Mouse (Mus musculus) kidney, postnatal 10 days (tissue): ENCODE results near the gene Inpp5d.
"Not testable (repeated sequence)": the region's sequence is repeated elsewhere in the genome, so short reads cannot be mapped to it uniquely, and the experiment has no call there.

Source experiments
- DNase-seq: peaks from one replicate; pipeline ENCODE4 v3.0.0; 2021; ENCODE audit warnings: mixed read lengths

Inpp5d gene

DNA sequence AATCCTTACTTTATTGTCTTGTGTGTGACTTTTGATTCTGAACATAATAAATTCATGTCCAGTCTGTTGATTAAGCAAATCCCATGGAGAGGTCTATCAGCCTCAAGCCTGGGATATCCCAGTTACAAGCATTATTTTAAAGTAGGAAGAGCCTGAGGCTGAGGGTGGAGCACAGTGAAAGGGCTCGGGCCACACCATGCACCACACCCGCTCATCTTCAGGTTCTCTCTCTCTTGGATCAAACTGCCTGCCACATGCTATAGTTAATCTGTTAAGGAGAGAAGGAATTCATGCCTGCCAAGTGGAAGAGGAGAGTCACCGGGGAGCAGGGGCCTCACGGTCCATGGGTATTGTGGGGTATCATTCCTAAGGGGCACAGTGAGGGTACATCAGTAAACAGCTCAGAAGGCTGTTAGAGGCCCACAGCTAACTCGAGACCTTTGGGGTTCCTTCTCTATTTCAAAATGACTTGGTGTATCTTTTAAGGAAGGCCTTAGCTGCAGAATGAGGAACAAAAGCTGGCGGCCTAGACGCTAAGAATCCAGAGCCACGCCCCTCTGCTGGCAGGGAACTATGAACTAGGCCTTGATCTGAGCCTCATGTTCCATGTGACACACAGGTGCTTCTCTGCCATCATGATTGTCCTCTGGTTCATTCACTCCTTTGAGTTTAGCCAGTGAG, 39.0 kb downstream of the Inpp5d start:
- DNase-seq: peak; percentile 28

DNA sequence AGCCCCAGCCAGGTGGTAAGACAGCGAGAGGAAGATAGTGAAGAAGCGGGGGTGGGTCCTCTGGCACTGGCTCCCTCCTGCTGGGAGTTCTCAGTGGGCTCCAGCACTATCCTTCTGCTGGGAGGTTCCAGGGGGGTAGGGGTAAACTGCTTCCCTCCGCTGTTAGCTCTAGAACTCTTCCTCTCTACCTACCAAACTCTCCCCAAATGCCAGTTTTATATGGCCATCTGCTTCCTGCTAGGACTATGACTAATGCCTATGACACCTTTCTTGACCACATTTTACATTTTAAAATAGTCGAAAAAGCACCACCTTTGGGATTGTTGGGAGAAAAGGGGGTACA, 39.5 kb downstream of the Inpp5d start:
- no peak for DNase-seq

DNA sequence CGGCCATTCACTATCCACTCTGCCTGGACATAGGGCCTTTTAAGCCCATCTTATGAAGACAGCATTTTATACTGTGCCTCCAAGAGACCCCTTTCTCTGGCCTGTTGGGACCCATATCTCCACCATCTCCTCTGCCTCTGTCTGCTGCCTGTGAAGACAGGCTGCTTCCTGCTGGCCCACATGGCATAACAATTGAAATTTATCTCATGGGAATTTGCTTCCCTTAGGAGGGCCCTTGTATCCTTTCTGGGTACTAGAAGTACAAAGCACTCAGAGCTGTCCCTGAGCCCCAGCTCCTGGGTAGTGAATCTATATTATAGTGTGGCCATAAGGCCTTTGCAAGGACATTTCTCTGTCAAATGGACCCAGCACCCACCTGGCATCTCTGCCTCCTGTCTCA, 40.6 kb downstream of the Inpp5d start:
- DNase-seq: no peak

DNA sequence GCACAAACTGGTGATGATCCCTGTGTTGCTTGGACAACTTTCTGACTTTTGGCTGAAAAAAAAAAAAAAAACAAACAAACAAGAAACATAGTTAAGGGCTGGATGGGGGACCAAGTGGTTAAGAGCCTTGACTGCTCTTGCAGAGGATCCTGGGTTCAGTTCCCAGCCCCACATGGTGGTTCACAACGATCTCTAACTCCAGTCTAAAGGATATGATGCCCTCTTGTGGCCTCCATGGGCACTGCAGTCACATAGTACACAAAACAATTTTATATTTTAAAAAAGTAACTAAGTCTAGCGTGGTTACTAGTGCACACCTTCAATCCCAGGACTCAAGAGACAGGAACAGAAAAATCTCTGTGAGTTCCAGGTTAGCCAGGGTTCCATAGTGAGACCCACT, 43.9 kb downstream of the Inpp5d start:
- no peak for DNase-seq

DNA sequence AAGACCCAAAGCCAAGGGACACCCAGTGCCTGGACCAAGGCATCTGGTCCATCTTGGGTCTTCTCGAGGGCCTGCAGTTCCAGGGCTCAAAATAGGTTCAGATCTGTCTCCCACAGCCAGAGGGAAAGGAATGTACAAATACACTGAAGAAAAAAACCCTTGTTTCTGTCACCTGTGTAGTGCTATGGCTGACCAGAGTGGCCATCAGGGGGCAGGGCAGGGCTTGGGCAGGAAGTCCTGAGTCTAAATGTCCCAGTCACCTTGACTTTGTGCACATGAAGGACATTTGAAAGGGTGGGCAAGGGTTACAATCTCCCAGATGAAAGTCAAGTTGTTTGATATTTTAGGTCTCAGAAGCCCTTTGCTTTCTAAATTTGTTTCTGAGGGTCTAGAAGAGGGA, 46.9 kb downstream of the Inpp5d start:
- no peak for DNase-seq

DNA sequence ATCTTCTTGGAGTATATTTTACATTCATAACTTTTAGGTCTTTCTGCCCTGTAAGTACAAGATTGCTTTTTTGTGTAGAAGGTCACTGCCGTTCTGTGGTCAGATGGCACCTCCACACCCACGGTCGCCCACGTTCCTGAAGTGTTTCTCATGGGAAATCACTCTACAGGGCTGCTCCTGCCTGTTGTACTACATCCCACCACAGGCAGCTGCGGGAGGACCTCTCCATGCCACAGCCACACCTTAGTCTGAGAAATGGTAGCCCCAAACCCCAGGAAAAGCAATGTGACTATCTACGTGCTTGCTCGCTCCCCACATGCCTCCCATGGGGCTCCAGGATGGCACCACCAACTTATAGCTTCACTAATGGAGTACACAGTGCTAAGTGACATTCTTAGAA, 48.2 kb downstream of the Inpp5d start:
- no peak for DNase-seq

DNA sequence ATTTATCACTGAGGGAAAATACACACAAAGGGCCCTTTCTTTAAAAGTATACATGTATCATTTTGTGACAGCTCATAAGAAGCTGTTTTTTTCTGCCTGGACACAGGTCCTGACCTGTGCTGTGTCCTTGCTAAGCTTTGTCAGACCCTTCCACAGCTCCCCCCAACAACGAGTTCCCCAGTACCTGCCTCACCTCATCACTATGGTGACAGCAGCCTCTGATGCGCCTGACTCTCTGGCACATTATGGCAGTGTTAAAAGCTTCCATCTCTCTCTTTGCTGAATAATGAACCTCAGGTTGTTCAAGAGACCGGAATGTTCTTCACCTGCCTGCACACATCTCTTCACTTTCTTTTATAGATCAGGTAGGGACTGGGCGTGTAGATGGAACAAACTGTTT, 51.4 kb downstream of the Inpp5d start:
- no peak for DNase-seq

DNA sequence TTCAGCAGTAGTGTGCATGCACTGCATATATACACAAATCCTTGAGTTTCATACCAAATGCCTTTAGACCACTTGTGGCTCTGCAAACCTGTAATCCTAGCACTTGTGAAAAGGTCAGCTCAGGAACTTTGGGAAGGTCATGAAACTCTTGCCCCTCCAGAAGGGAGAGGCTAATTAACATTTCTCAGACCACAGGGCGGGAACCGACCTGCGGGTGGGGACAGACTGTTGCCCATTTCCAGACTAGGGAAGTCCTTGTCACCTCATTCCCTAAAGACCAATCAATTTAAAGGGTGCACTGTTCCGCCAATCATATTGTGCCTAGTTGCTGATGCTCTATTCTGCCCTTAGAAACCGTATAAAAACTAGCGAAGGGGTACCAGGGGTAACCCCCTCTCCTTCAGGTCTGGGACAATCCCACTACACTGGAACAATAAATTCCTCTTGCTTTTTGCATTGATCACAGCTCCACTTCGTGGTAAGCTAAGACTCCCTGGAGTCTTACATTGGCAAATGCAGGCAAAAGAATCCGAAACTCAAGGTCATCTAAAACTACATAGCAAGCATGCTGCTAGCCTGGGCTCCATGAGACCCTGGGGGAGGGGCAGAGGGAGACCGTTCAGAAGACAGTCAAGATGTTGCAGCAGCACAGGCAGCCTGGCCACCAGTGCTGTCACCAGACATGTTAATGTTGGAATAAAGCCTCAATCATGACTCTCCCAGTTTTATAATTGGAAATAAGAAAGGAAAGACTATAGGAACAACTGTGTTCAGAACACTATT, 53.9 kb downstream of the Inpp5d start:
- no peak for DNase-seq

DNA sequence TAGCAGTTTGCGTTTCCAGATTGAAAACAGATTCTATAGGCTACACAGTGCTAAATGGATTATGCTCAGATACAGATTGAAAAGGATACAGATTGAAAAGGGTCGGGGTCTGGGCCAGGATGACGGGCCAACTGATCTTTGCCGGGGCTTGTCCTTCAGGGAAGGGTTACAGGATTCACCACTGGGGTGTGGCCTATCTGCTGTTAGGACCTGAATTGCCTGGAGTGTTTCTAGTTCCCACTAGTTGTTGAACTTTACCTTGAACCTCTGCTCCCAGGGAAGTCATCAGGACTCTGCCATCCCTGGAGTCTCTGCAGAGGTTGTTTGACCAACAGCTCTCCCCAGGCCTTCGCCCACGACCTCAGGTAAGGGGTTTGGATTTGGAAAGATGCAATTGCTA, 55.9 kb downstream of the Inpp5d start:
- DNase-seq: no peak

DNA sequence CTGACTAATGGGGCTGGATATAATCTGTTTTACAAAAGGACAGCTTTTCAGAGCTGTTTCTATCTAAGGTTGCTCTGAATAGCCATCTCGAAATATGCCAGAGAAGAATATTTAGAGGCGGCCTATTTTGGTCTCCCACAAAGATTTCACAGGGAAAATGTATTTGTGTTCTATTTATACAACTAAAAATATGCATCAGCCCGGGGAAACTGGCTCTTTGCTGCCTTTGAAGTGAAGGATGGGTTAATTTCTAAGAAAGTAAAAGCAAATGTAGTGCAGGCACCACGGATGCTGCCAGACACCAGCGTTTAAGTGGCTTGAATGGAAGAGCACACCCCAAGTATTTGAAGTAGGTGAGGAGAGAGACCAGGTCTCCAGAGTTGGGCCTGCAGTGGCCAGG, 59.0 kb downstream of the Inpp5d start:
- no peak for DNase-seq

DNA sequence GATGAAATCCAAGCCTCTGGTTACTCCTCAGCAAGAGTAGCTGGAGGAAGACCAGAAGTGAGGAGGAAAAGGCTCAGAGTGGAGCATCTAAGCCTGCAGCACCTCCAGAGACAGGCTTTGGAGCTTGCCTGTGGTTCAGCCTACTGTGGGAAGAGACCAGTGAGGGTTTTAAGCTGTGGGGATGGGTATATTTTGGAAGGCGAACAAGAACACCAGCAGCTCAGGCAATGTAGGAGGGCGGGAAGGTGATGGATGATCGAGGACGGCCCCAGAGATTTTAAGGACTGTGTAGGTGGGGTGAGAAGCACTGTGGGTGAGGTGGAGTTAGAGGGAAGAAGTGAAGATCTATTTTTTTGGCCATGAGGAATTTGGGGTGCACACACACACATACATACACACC, 60.8 kb downstream of the Inpp5d start:
- no peak for DNase-seq

DNA sequence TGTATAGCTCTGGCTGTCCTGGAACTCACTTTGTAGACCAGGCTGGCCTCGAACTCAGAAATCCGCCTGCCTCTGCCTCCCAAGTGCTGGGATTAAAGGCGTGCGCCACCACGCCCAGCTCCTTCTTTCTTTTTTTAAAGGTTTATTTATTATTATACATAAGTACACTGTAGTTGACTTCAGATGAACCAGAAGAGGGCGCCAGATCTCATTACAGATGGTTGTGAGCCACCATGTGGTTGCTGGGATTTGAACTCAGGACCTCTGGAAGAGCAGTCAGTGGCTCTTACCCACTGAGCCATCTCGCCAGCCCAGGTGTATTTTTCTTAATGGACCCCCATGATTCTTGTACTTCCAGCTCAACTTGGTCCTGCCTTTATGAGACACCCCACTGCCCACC, 62.4 kb downstream of the Inpp5d start:
- DNase-seq: not testable (repeated sequence)

DNA sequence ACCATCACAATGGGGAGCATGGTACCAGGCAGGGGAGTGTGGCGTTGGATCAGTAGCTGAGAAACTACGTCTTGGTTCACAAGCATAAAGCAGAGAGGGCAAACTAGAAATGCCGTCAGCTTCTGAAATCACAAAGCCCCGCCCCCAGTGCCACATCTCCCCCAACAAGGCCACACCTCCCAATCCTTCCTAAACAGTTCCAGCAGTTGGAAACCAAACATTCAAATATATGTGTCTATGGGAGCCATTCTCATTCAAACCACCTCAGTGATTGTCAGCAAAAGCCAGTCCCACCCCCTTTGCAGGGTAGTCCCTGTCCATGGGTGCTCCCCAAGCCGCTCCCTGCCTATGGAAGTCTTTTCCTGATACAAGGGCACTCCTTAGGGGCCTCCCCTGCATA, 64.0 kb downstream of the Inpp5d start:
- no peak for DNase-seq

DNA sequence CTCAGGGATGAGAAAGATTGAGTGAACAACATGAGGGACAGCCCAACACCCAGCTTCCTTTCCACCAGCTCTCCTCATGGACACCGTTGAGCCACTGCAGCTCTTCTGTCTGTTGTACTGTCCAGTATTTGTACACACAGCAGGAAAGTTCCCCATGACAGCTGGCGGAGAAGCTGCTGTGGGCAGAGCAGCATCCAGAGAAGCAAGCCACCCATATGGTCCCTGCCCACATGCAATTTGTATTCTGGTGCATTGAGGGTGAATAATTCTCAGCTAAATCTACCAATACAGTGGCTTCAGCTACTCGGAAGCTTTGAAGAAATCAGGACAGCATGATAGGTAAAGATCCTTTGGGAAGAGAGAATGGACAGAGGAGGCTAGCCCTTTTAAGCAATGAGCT, 64.7 kb downstream of the Inpp5d start:
- DNase-seq: no peak

DNA sequence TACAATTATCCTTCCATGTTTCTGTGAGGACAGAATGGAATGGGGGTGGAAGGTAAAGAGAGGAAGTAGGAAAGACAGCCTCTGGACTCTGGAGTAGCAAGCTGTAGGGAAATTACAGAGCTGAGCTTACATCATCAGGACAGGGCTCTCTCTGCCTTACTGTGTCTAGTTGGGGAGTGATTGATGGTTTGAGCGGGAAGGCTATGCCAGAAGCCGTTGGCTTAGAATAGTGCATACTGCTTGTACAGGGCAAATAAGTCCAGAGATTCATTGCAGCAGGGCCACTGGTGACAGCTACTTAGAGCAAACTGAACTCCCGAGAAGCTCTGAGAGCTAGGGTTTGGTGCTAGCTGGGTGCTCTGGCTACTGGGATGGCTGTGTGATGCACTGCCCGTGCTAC, 66.2 kb downstream of the Inpp5d start:
- no peak for DNase-seq

DNA sequence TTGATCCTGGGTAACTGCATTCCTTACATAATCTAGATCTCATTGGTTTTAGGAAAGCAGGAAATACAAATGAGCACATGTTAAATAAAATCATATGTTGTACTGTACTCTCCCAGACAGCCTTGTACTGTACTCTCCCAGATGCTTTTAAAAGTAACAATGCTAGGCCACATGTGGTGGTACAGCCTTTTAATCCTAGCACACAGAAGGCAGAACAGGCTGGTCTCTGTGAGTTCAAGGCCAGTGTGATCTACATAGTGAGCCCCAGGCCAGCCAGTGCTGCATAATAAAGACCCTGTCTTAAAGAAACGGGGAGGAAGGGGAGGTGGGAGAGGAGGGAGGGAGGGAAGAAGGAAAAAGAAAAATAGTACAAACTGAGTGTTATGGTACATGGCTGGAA, 66.9 kb downstream of the Inpp5d start:
- no peak for DNase-seq

DNA sequence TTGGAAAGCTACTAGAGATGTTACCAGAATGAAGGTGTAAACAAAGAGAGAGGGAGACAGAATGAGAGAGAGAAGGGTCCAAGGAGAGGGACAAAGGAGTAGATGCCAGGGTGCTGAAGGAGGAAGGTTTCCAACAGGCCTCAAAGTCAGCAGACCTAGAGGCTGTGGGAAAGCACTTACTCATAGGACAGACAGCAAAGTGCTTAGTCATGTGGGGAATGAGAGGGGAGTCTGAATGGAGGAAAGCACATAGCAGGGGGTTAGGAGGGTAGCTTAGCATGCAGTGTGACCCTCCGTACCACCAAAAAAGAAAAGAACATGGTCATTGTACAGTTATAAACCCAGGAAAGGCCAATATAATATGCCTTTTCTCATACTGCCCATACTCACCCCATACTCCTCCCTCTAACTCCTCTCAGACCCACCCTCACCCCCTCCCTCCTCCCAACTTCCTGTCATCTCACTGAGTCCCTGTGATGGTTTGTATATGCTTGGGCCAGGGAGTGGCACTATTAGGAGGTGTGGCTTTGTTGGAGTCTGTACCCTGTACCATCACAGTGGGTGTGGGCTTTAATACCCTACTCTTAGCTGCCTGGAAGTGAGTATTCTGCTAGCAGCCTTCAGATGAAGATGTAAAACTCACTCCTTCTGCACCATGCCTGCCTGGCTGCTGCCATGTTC, 69.7 kb downstream of the Inpp5d start:
- no peak for DNase-seq

DNA sequence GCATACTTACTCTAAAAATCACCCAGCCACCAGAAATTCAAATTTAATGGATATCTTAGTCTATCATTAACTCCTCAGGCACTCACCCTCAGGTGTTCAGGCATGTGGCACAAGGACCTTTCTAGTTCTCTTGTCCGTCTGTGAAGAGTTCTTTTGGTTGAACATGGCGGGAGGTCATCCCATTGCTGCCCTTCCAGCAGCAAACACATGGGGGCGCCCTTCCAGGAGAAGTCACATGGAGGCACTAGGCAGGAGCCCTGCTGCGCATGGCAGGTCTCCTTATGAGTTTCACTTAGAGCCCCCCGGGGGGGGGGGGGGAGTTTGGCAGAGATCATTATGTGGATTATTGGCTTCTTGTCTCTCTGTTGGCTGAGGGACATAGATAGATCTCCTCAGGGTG, 76.2 kb downstream of the Inpp5d start:
- peak; percentile 21 for DNase-seq

DNA sequence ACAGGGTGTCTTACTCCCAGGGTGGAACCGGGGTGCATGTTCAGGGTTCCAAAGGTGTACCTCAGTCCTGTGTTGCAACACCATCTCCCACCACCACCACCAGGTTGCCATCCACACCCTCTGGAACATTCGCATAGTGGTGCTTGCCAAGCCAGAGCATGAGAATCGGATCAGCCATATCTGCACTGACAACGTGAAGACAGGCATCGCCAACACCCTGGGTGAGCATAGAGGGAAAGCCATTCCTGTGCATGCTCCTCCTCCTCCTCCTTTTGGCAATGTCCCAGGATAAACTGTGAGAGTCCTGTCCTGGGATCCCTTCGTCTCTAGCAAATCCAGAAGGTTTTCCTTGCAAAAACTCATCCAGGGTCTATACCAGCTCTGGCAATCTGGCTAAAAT, 77.9 kb downstream of the Inpp5d start:
- no peak for DNase-seq

DNA sequence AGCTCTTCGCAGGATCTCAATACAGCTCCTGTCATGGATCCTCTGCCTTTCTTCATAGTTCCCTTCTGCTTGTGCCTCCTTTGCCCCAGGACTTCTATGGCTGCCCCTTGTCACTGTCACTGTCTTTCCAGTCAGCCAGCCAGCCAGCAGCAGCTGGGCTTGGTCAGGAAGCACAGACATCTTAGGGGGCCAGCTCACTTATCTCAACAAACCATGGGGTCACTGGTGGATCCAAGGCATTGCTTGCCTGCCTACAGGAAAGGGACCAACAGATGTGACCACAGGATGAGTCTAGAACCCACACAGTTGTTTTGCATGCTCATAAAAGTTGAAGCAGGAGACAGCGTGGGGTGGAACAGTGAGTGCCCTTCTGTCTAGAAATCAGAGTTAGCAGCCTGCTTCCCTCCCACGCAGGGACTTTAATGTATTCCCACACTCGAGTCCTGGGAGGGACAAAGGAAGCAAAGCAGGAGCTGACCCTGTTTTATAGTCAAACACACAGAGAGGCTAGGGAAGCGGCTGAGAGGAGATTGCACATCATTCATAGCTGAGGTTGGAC, 79.9 kb downstream of the Inpp5d start:
- DNase-seq: peak; percentile 38

DNA sequence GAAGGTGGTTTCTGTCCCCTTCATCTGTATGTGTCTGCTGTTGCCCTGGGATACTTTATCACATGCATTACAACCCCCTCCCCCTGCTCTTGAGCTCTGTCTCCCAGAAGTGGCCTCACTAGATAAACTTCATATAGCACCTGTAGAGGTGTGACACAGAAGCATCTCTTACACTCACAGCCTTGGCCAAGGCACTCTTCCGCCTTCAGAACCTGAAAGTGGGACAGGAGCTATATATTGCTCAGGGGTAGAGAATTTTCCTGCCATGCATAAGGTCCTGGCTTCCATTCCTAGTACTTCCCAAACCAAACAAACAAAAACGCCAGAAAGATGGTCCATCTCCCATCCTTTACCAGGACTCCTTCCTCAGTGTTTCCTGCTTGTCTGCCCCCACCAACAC, 84.1 kb downstream of the Inpp5d start:
- DNase-seq: no peak

DNA sequence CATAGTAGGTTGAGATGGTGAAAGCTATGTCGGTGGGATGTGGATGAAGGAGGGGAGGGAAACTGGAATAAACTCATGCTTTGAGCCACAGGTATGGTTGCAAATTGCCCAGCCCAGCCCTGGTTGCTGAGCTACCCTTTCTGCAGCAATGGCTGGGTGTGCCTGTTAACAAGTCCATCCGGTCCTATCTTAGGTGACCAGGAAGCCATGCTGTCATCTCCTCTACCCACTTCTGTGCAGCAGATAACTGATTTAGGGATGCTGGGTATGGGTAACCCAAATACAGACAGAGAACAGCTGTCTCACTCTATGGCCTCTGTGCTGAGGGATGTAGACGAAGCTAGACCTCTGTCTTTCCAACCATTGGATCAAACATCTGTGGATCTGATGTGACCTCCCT, 86.2 kb downstream of the Inpp5d start:
- no peak for DNase-seq

DNA sequence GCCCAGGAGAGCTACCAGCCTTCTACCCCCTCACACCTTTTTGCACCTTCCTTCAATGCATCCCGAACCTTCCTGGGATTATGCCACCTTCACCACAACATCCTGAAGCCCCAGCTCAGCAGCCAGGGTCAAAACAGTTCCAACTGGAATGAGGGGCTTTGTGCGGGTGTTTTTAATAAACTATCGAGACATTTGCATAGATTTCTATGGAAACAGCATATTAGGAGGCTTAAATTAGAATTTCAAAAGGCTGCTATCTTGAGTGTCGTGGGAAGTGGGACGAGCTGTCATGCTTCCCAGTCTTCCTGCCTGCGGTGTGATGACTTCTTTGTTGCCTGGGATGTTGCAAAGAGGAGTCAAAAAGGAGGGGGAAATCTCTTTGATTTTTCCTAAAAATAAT, 88.9 kb downstream of the Inpp5d start:
- no peak for DNase-seq

DNA sequence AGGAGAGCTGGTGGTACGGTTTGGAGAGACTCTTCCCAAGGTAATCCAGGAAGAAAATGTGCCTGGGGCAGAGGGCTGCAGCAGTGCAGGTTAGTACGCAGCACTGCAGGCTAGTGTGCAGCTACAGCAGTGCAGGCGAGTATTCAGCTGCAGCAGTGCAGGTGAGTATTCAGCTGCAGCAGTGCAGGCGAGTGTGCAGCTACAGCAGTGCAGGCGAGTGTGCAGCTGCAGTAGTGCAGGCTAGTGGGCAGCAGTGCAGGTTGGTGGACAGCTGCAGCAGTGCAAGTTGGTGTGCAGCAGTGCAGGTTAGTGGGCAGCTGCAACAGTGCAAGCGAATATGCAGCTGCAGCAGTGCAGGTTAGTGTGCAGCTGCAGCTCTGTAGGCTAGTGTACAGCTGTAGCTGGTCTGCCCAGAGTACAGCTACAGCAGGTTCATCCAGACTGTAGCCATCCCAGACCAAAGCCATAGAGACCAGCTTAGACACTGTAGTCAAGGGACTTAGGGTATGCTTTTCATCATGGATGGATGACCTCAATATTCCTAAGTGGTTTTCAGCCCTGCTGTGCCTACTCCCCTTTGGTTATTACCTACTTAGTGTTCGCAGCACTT, 89.7 kb downstream of the Inpp5d start:
- DNase-seq: no peak
